Mouse (Mus musculus): ENCODE measurements around the gene Cdc14b.

DNA sequence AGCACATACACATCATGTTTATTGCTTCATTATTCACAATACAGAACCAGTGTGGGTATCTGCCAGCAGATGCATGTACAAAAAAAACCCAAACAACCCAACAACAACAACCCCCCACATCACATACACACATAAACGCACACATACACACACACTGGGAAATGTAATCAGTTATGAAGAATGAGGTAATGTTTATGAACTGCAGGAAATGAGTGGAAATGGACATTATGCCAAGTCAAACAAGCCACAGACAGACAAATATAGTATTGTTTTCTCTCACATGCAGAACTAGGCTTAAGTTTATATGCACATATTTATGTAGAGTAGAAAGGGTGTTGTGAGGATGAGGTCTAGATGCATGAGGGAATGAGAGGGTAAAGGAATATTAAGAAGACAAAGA, 36.2 kb upstream of the Cdc14b start:
- TF ChIP-seq EP300 (optimal IDR thresholded peaks at IDR 0.05) (no peak), CTCF (IDR thresholded peaks at IDR 0.05; ENCODE audit: low read depth) (no peak)
